Mouse (Mus musculus): Measurements from ENCODE around the gene Iqcf1. TPM values are rescaled to one million over a fixed set of nuclear protein-coding genes. Genes with fewer than 3 reads are reported as not detected.

The Iqcf1 gene
- total RNA-seq, 1 experiment: 1.7 TPM

GRCm38 (mm10) chr9:106519433-106519832 is 19.7 kb downstream of the Iqcf1 start:
- TF ChIP-seq HCFC1 (IDR thresholded peaks at IDR 0.05; ENCODE audit: borderline replicate concordance, insufficient read depth, low read length): no peak
- no peak for TF ChIP-seq MAFK (IDR thresholded peaks at IDR 0.05; ENCODE audit: insufficient read depth, low read depth, low read length)
- no peak for TF ChIP-seq ZC3H11A (IDR thresholded peaks at IDR 0.05; ENCODE audit: borderline replicate concordance, low read depth, low read length)
- no peak for TF ChIP-seq ZNF384 (IDR thresholded peaks at IDR 0.05; ENCODE audit: low read depth, low read length)
- no peak for TF ChIP-seq CHD2 (IDR thresholded peaks at IDR 0.05; ENCODE audit: low read depth, low read length)
- in situ Hi-C loops (cut with MboI; ENCODE audit: low sequenced_read_pairs in 2 of 2, unreplicated experiment in 2 of 2): no loop called here
- no peak for DNase-seq (ENCODE audit: low read depth, low spot score)
- H3K4me3 ChIP-seq (ENCODE audit: insufficient read depth in 1 of 2, low read depth in 1 of 2, low read length in 2 of 2, poor library complexity in 1 of 2, severe bottlenecking in 1 of 2): no peak overlapping the region
- no peak overlapping the region for H3K27ac ChIP-seq (ENCODE audit: insufficient read depth, low read depth, low read length, poor library complexity, severe bottlenecking)
- peaks cover 0 to 2% of the 10 kb centered on the region in 2 experiments; a peak in 1 of 4 replicates for H3K4me1 ChIP-seq (ENCODE audit: control insufficient read depth in 2 of 2, insufficient read depth in 2 of 2, low read length in 2 of 2, poor library complexity in 1 of 2)
- H3K9me3 ChIP-seq (ENCODE audit: control insufficient read depth, insufficient read depth, low read depth, low read length): no peaks in the 10 kb centered on the region
- no peaks in the 10 kb centered on the region for H3K36me3 ChIP-seq (ENCODE audit: control insufficient read depth, insufficient read depth, low read length, poor library complexity, severe bottlenecking)
- no peak overlapping the region for H3K9ac ChIP-seq (ENCODE audit: insufficient read depth, low read depth, low read length, poor library complexity, severe bottlenecking)

GRCm38 (mm10) chr9:106519909-106520308 is 20.1 kb downstream of the Iqcf1 start:
- Histone ChIP-seq H3K36me3 (ENCODE audit: control insufficient read depth, insufficient read depth, low read length, poor library complexity, severe bottlenecking) (no peaks in the 10 kb centered on the region), H3K9me3 (ENCODE audit: control insufficient read depth, insufficient read depth, low read depth, low read length) (no peaks in the 10 kb centered on the region), H3K4me1 (ENCODE audit: control insufficient read depth in 2 of 2, insufficient read depth in 2 of 2, low read length in 2 of 2, poor library complexity in 1 of 2) (peaks cover 0 to 2% of the 10 kb centered on the region in 2 experiments; a peak in 1 of 4 replicates), H3K4me3 (ENCODE audit: insufficient read depth in 1 of 2, low read depth in 1 of 2, low read length in 2 of 2, poor library complexity in 1 of 2, severe bottlenecking in 1 of 2) (no peak overlapping the region), H3K27ac (ENCODE audit: insufficient read depth, low read depth, low read length, poor library complexity, severe bottlenecking) (no peak overlapping the region), H3K9ac (ENCODE audit: insufficient read depth, low read depth, low read length, poor library complexity, severe bottlenecking) (no peak overlapping the region)
- TF ChIP-seq MAFK (IDR thresholded peaks at IDR 0.05; ENCODE audit: insufficient read depth, low read depth, low read length): no peak
- DNase-seq (ENCODE audit: low read depth, low spot score): no peak
- in situ Hi-C loops (cut with MboI; ENCODE audit: low sequenced_read_pairs in 2 of 2, unreplicated experiment in 2 of 2): no loop called here

- in situ Hi-C loops (cut with MboI; ENCODE audit: low sequenced_read_pairs in 2 of 2, unreplicated experiment in 2 of 2): no loop called here
- Histone ChIP-seq H3K9me3 (ENCODE audit: control insufficient read depth, insufficient read depth, low read depth, low read length) (no peaks in the 10 kb centered on the region), H3K36me3 (ENCODE audit: control insufficient read depth, insufficient read depth, low read length, poor library complexity, severe bottlenecking) (no peaks in the 10 kb centered on the region), H3K4me1 (ENCODE audit: control insufficient read depth in 2 of 2, insufficient read depth in 2 of 2, low read length in 2 of 2, poor library complexity in 1 of 2) (no peaks in the 10 kb centered on the region), H3K4me3 (ENCODE audit: insufficient read depth in 1 of 2, low read depth in 1 of 2, low read length in 2 of 2, poor library complexity in 1 of 2, severe bottlenecking in 1 of 2) (no peak overlapping the region), H3K27ac (ENCODE audit: insufficient read depth, low read depth, low read length, poor library complexity, severe bottlenecking) (no peak overlapping the region), H3K9ac (ENCODE audit: insufficient read depth, low read depth, low read length, poor library complexity, severe bottlenecking) (no peak overlapping the region)
- TF ChIP-seq ZC3H11A (IDR thresholded peaks at IDR 0.05; ENCODE audit: borderline replicate concordance, low read depth, low read length): peak; percentile 88
- no peak for TF ChIP-seq CHD2 (IDR thresholded peaks at IDR 0.05; ENCODE audit: low read depth, low read length)
- no peak for TF ChIP-seq MAFK (IDR thresholded peaks at IDR 0.05; ENCODE audit: insufficient read depth, low read depth, low read length)
- TF ChIP-seq HCFC1 (IDR thresholded peaks at IDR 0.05; ENCODE audit: borderline replicate concordance, insufficient read depth, low read length): no peak
- TF ChIP-seq ZNF384 (IDR thresholded peaks at IDR 0.05; ENCODE audit: low read depth, low read length): peak; percentile 32; the same call in 1 of the 2 replicates
- peak; percentile 59 for DNase-seq (ENCODE audit: low read depth, low spot score)
These were observed 32.1 kb downstream of the Iqcf1 start for GRCm38 (mm10) chr9:106531833-106532232.

DNA sequence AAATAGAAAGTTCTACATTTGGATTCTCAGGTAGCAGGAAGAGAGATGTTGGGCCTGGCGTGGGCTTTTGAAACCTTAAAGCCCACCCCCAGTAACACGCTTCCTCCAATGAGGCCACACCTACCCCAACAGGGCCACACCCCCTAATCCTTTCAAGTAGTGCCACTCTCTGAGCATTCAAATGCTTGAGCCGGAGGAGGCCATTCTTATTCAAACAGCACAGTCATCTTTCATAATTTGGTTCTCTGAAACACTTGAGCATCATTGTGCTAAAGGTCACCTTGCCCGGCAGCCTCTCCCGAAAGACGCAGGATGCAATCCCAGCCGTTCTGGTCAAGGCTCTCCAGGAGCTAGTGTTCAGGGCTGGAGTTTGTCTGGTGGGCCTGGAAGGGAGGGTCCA is 34.5 kb downstream of the Iqcf1 start:
- H3K9me3 ChIP-seq (ENCODE audit: control insufficient read depth, insufficient read depth, low read depth, low read length): no peaks in the 10 kb centered on the region
- H3K9ac ChIP-seq (ENCODE audit: insufficient read depth, low read depth, low read length, poor library complexity, severe bottlenecking): no peak overlapping the region
- in situ Hi-C loops (cut with MboI; ENCODE audit: low sequenced_read_pairs in 2 of 2, unreplicated experiment in 2 of 2): no loop called here
- H3K4me1 ChIP-seq (ENCODE audit: control insufficient read depth in 2 of 2, insufficient read depth in 2 of 2, low read length in 2 of 2, poor library complexity in 1 of 2): no peaks in the 10 kb centered on the region
- no peak overlapping the region for H3K27ac ChIP-seq (ENCODE audit: insufficient read depth, low read depth, low read length, poor library complexity, severe bottlenecking)
- TF ChIP-seq MAFK (IDR thresholded peaks at IDR 0.05; ENCODE audit: insufficient read depth, low read depth, low read length) (no peak), ZNF384 (IDR thresholded peaks at IDR 0.05; ENCODE audit: low read depth, low read length) (no peak), CHD2 (IDR thresholded peaks at IDR 0.05; ENCODE audit: low read depth, low read length) (no peak), ZC3H11A (IDR thresholded peaks at IDR 0.05; ENCODE audit: borderline replicate concordance, low read depth, low read length) (no peak), HCFC1 (IDR thresholded peaks at IDR 0.05; ENCODE audit: borderline replicate concordance, insufficient read depth, low read length) (no peak)
- no peak for DNase-seq (ENCODE audit: low read depth, low spot score)
- no peaks in the 10 kb centered on the region for H3K36me3 ChIP-seq (ENCODE audit: control insufficient read depth, insufficient read depth, low read length, poor library complexity, severe bottlenecking)
- no peak overlapping the region for H3K4me3 ChIP-seq (ENCODE audit: insufficient read depth in 1 of 2, low read depth in 1 of 2, low read length in 2 of 2, poor library complexity in 1 of 2, severe bottlenecking in 1 of 2)

- no peaks in the 10 kb centered on the region for H3K9me3 ChIP-seq (ENCODE audit: control insufficient read depth, insufficient read depth, low read depth, low read length)
- no peak overlapping the region for H3K9ac ChIP-seq (ENCODE audit: insufficient read depth, low read depth, low read length, poor library complexity, severe bottlenecking)
- H3K27ac ChIP-seq (ENCODE audit: insufficient read depth, low read depth, low read length, poor library complexity, severe bottlenecking): no peak overlapping the region
- TF ChIP-seq ZNF384 (IDR thresholded peaks at IDR 0.05; ENCODE audit: low read depth, low read length): no peak
- TF ChIP-seq CHD2 (IDR thresholded peaks at IDR 0.05; ENCODE audit: low read depth, low read length): no peak
- H3K4me1 ChIP-seq (ENCODE audit: control insufficient read depth in 2 of 2, insufficient read depth in 2 of 2, low read length in 2 of 2, poor library complexity in 1 of 2): no peaks in the 10 kb centered on the region
- DNase-seq (ENCODE audit: low read depth, low spot score): no peak
- no peaks in the 10 kb centered on the region for H3K36me3 ChIP-seq (ENCODE audit: control insufficient read depth, insufficient read depth, low read length, poor library complexity, severe bottlenecking)
- in situ Hi-C loops (cut with MboI; ENCODE audit: low sequenced_read_pairs in 2 of 2, unreplicated experiment in 2 of 2): no loop called here
- no peak overlapping the region for H3K4me3 ChIP-seq (ENCODE audit: insufficient read depth in 1 of 2, low read depth in 1 of 2, low read length in 2 of 2, poor library complexity in 1 of 2, severe bottlenecking in 1 of 2)
These were observed 35.2 kb downstream of the Iqcf1 start for GRCm38 (mm10) chr9:106534975-106535374.

Other genes with a start within 250 kb of the Iqcf1 start
- 19.3 and 21.2 TPM in 2 replicates for gene Poc1a, start 218.9 kb upstream of the Iqcf1 start, total RNA-seq (2012; rRNA removed)
- gene Dusp7, start 131.3 kb upstream of the Iqcf1 start, total RNA-seq (2012; rRNA removed): 4.5 and 5.1 TPM in 2 replicates
- gene Rpl29, start 70.5 kb upstream of the Iqcf1 start, total RNA-seq (2012; rRNA removed): 43.7 and 61.2 TPM in 2 replicates
- gene Acy1, start 61.6 kb upstream of the Iqcf1 start, total RNA-seq (2012; rRNA removed): 28.8 and 40.3 TPM in 2 replicates
- gene Abhd14b, start 52.5 kb upstream of the Iqcf1 start, total RNA-seq (2012; rRNA removed): 1.9 and 4.2 TPM in 2 replicates
- 23.0 and 55.6 TPM in 2 replicates for gene Abhd14a, start 52.3 kb upstream of the Iqcf1 start, total RNA-seq (2012; rRNA removed)
- 140 and 176 TPM in 2 replicates for gene Pcbp4, start 46.7 kb upstream of the Iqcf1 start, total RNA-seq (2012; rRNA removed)
- gene Gpr62, start 34.0 kb upstream of the Iqcf1 start, total RNA-seq (2012; rRNA removed): 0.22 and 0.58 TPM in 2 replicates
- 187 and 223 TPM in 2 replicates for gene Rrp9, start 24.0 kb upstream of the Iqcf1 start, total RNA-seq (2012; rRNA removed)
- gene Parp3, start 23.0 kb upstream of the Iqcf1 start, total RNA-seq (2012; rRNA removed): 2.2 and 6.0 TPM in 2 replicates
- gene Iqcf5, start 14.6 kb downstream of the Iqcf1 start, total RNA-seq (2012; rRNA removed): 0.89 TPM in 1 of 2 replicates, not detected in the other
- not detected in 2 replicates for gene Iqcf3, start 61.7 kb downstream of the Iqcf1 start, total RNA-seq (2012; rRNA removed)
- gene Iqcf4, start 71.0 kb downstream of the Iqcf1 start, total RNA-seq (2012; rRNA removed): not detected in 2 replicates
- 0.53 TPM in 1 of 2 replicates, not detected in the other for gene Iqcf6, start 126.6 kb downstream of the Iqcf1 start, total RNA-seq (2012; rRNA removed)
- 0.95 and 1.7 TPM in 2 replicates for gene Grm2, start 156.1 kb downstream of the Iqcf1 start, total RNA-seq (2012; rRNA removed)
- gene Tex264, start 186.0 kb downstream of the Iqcf1 start, total RNA-seq (2012; rRNA removed): 65.9 and 70.5 TPM in 2 replicates